9 mouse cellular contexts compared by ENCODE assay signal in genomic region chr7:44474419-44474818, GRCm38 (mm10). TPM values are rescaled to one million over a fixed set of nuclear protein-coding genes. Genes with fewer than 3 reads are reported as not detected.
A peak's percentile ranks its signal among the peaks of the same experiment; 100 is the strongest.
DNase-seq lines count a peak whose midpoint lies in the region; ATAC-seq lines count a peak whose summit lies in the region.
"Had no signal": no experiment of that assay in that cellular context is flagged by ENCODE, and none has a peak within 500 bp of the region (broad histone marks: within the 10 kb centered on the region; RNA-seq: fewer than 3 reads in every experiment).

No protein-coding gene starts in this region.

- H3K4me2 ChIP-seq in liver, embryonic 11.5 days: no peak overlapping the region
- no peak overlapping the region for H3K4me2 ChIP-seq in limb, embryonic 11.5 days (ENCODE audit: low read depth, severe bottlenecking)

- H3K27ac ChIP-seq in liver, embryonic 11.5 days (ENCODE audit: low read depth, low read length): no peak overlapping the region
- H3K27ac ChIP-seq in limb, embryonic 11.5 days (replicated peaks; ENCODE audit: low read depth, low read length): no peak overlapping the region

- H3K9me3 ChIP-seq in liver, embryonic 11.5 days (ENCODE audit: control insufficient read depth, low read length): no peaks in the 10 kb centered on the region
- H3K9me3 ChIP-seq in limb, embryonic 11.5 days (ENCODE audit: control insufficient read depth, low read length): no peaks in the 10 kb centered on the region

- DNase-seq in liver, embryonic 11.5 days (ENCODE audit: low spot score): no peak
- DNase-seq in liver: no peak
- DNase-seq in heart, postnatal 36 days: peak; percentile 60 to 68
- DNase-seq in limb, embryonic 11.5 days (ENCODE audit: low spot score): no peak
- peak; percentile 66 for DNase-seq in right cerebral cortex, postnatal 14 days
- no peak for DNase-seq in thymus, postnatal 25 days

- H3K4me1 ChIP-seq in liver, embryonic 11.5 days (replicated peaks; ENCODE audit: control insufficient read depth, insufficient read depth, low read length): peaks cover 32% of the 10 kb centered on the region
- peaks cover 3% of the 10 kb centered on the region for H3K4me1 ChIP-seq in limb, embryonic 11.5 days (ENCODE audit: control insufficient read depth, insufficient read depth, low read length)

- no peak overlapping the region for H3K4me3 ChIP-seq in liver, embryonic 11.5 days (ENCODE audit: low read depth, low read length)
- H3K4me3 ChIP-seq in limb, embryonic 11.5 days (ENCODE audit: low read depth, low read length): no peak overlapping the region

- intact Hi-C loops in heart, postnatal 36 days (cut with DNase I): loop anchor here (5.0 kb wide), 1 partner anchor 227 kb away; the partner anchor contains the start of genes 1700028J19Rik and 2410002F23Rik

- H3K9ac ChIP-seq in liver, embryonic 11.5 days (ENCODE audit: low read depth, low read length): peak overlapping the region; percentile 43; the same call in 1 of the 2 replicates
- 0 out of 2 replicates have a peak overlapping the region, but pooled peaks have one; percentile 14 for H3K9ac ChIP-seq in limb, embryonic 11.5 days (ENCODE audit: low read length)

- ATAC-seq in liver, embryonic 11.5 days (replicated peaks; ENCODE audit: low FRiP score): no peak
- peak; percentile 68 for ATAC-seq in frontal cortex, adult (ENCODE audit: low TSS enrichment)
- 0 out of 2 replicates have a peak, but pooled peaks have one; percentile 26 for ATAC-seq in limb, embryonic 11.5 days (ENCODE audit: insufficient number of reproducible peaks, low FRiP score, low TSS enrichment, low read depth)
- no peak for ATAC-seq in erythroid progenitor cell, adult 5-6 weeks (replicated peaks; ENCODE audit: low FRiP score, poor library complexity, severe bottlenecking)

- peaks cover 51% of the 10 kb centered on the region for H3K27me3 ChIP-seq in liver, embryonic 11.5 days (replicated peaks; ENCODE audit: control insufficient read depth, insufficient read depth, low read length)
- H3K27me3 ChIP-seq in limb, embryonic 11.5 days (ENCODE audit: control insufficient read depth, insufficient read depth, low read length): peaks cover 15% of the 10 kb centered on the region

- WGBS in liver, embryonic 11.5 days: 35% methylated on average over 4 of the region's 4 CpGs
- WGBS in limb, embryonic 11.5 days: 23% methylated on average over 4 of the region's 4 CpGs

- peaks cover 4% of the 10 kb centered on the region for H3K36me3 ChIP-seq in liver, embryonic 11.5 days (ENCODE audit: control insufficient read depth, insufficient read depth, low read length)
- H3K36me3 ChIP-seq in limb, embryonic 11.5 days (ENCODE audit: control insufficient read depth, insufficient read depth, low read length): no peaks in the 10 kb centered on the region

RNA-seq across cellular contexts. Expression of gene Josd2, which starts 6.6 kb away (rescaled TPM):
- polyA plus RNA-seq in liver, embryonic 11.5 days (2014; fragmentation: Nextera tagmentation; extraction: Ambion mirVana): 145 and 146 TPM in 2 replicates
- total RNA-seq in heart, postnatal 36 days (2021): 100 to 1,000 TPM; 127 to 143 TPM
- 64.4 and 65.4 TPM in 2 replicates for polyA plus RNA-seq in limb, embryonic 11.5 days (2014; fragmentation: Nextera tagmentation; extraction: Ambion mirVana)
- 130 and 183 TPM in 2 replicates for total RNA-seq in erythroid progenitor cell, adult 5-6 weeks (2015; ENCODE audit: low replicate concordance)
- total RNA-seq in erythroid progenitor cell, adult 5-6 weeks (2017; ENCODE audit: low replicate concordance): 122 and 124 TPM in 2 replicates

RNA-seq across cellular contexts. Expression of gene Aspdh, which starts 9.2 kb away (rescaled TPM):
- polyA plus RNA-seq in liver, embryonic 11.5 days (2014; fragmentation: Nextera tagmentation; extraction: Ambion mirVana): 5.6 and 6.4 TPM in 2 replicates
- total RNA-seq in heart, postnatal 36 days (2021): under 1 TPM; 0.65 to 0.75 TPM
- polyA plus RNA-seq in limb, embryonic 11.5 days (2014; fragmentation: Nextera tagmentation; extraction: Ambion mirVana): 0.60 TPM in 1 of 2 replicates, not detected in the other
- total RNA-seq in erythroid progenitor cell, adult 5-6 weeks (2015; ENCODE audit: low replicate concordance): not detected in 2 replicates
- 1.4 TPM in 1 of 2 replicates, not detected in the other for total RNA-seq in erythroid progenitor cell, adult 5-6 weeks (2017; ENCODE audit: low replicate concordance)
- total RNA-seq: CH12.LX had no signal

RNA-seq across cellular contexts. Expression of gene Emc10, which starts 21.9 kb away (rescaled TPM):
- 72.8 and 75.2 TPM in 2 replicates for polyA plus RNA-seq in liver, embryonic 11.5 days (2014; fragmentation: Nextera tagmentation; extraction: Ambion mirVana)
- 10 to 100 TPM; 87.6 to 87.9 TPM for total RNA-seq in heart, postnatal 36 days (2021)
- 83.0 and 85.8 TPM in 2 replicates for polyA plus RNA-seq in limb, embryonic 11.5 days (2014; fragmentation: Nextera tagmentation; extraction: Ambion mirVana)
- 81.7 and 90.1 TPM in 2 replicates for total RNA-seq in erythroid progenitor cell, adult 5-6 weeks (2015; ENCODE audit: low replicate concordance)
- total RNA-seq in erythroid progenitor cell, adult 5-6 weeks (2017; ENCODE audit: low replicate concordance): 43.7 and 56.1 TPM in 2 replicates

RNA-seq across cellular contexts. Expression of gene Fam71e1, which starts 22.0 kb away (rescaled TPM):
- polyA plus RNA-seq in liver, embryonic 11.5 days (2014; fragmentation: Nextera tagmentation; extraction: Ambion mirVana): 4.7 and 5.9 TPM in 2 replicates
- total RNA-seq in heart, postnatal 36 days (2021): 1 to 10 TPM; 3.1 to 3.2 TPM
- polyA plus RNA-seq in limb, embryonic 11.5 days (2014; fragmentation: Nextera tagmentation; extraction: Ambion mirVana): 13.2 and 15.0 TPM in 2 replicates
- total RNA-seq in erythroid progenitor cell, adult 5-6 weeks (2015; ENCODE audit: low replicate concordance): not detected in 2 replicates
- not detected in 2 replicates for total RNA-seq in erythroid progenitor cell, adult 5-6 weeks (2017; ENCODE audit: low replicate concordance)

RNA-seq across cellular contexts. Expression of gene Lrrc4b, which starts 45.6 kb away (rescaled TPM):
- 0.25 and 0.52 TPM in 2 replicates for polyA plus RNA-seq in liver, embryonic 11.5 days (2014; fragmentation: Nextera tagmentation; extraction: Ambion mirVana)
- total RNA-seq in heart, postnatal 36 days (2021): 10 to 100 TPM; 20.5 to 21.6 TPM
- 0.51 and 0.60 TPM in 2 replicates for polyA plus RNA-seq in limb, embryonic 11.5 days (2014; fragmentation: Nextera tagmentation; extraction: Ambion mirVana)
- not detected in 2 replicates for total RNA-seq in erythroid progenitor cell, adult 5-6 weeks (2015; ENCODE audit: low replicate concordance)
- not detected in 2 replicates for total RNA-seq in erythroid progenitor cell, adult 5-6 weeks (2017; ENCODE audit: low replicate concordance)

Comparison
In these comparisons a context has a peak if more than half of its experiments do, and no peak if none do; other contexts are left out.
1. ATAC-seq: peak in frontal cortex, adult (single experiment) and limb, embryonic 11.5 days (single experiment); none in liver, embryonic 11.5 days (single experiment) and erythroid progenitor cell, adult 5-6 weeks (single experiment).
2. DNase-seq: peak in heart, postnatal 36 days (2 of 2) and right cerebral cortex, postnatal 14 days (single experiment); none in liver, embryonic 11.5 days (single experiment), liver (single experiment), limb, embryonic 11.5 days (single experiment) and thymus, postnatal 25 days (single experiment).